Mouse (Mus musculus): ENCODE data around the gene Lgals1. TPM values are rescaled to one million over a fixed set of nuclear protein-coding genes. Genes with fewer than 3 reads are reported as not detected.

Gene Lgals1
- polyA plus RNA-seq, 1 experiment from 2014 or later: 193 TPM

Small RNA genes within 50 kb of the gene (microRNA-seq; reads per million reads assigned to microRNA genes)
- not detected for gene Mir6955

Other genes with a start within 250 kb of the Lgals1 start
- 4.6 and 5.0 TPM in 2 replicates for gene Elfn2, start 208.0 kb upstream of the Lgals1 start, polyA plus RNA-seq (2015; fragmentation: Nextera tagmentation; extraction: Ambion mirVana)
- 36.7 and 40.1 TPM in 2 replicates for gene Mfng, start 153.2 kb upstream of the Lgals1 start, polyA plus RNA-seq (2015; fragmentation: Nextera tagmentation; extraction: Ambion mirVana)
- 1.6 TPM in 2 replicates for gene Card10, start 123.7 kb upstream of the Lgals1 start, polyA plus RNA-seq (2015; fragmentation: Nextera tagmentation; extraction: Ambion mirVana)
- 9.5 and 11.0 TPM in 2 replicates for gene Cdc42ep1, start 84.1 kb upstream of the Lgals1 start, polyA plus RNA-seq (2015; fragmentation: Nextera tagmentation; extraction: Ambion mirVana)
- not detected in 2 replicates for gene Lgals2, start 71.2 kb upstream of the Lgals1 start, polyA plus RNA-seq (2015; fragmentation: Nextera tagmentation; extraction: Ambion mirVana)
- 49.9 and 50.6 TPM in 2 replicates for gene Gga1, start 49.5 kb upstream of the Lgals1 start, polyA plus RNA-seq (2015; fragmentation: Nextera tagmentation; extraction: Ambion mirVana)
- not detected in 2 replicates for gene Gm49510, start 27.1 kb upstream of the Lgals1 start, polyA plus RNA-seq (2015; fragmentation: Nextera tagmentation; extraction: Ambion mirVana)
- gene Sh3bp1, start 27.0 kb upstream of the Lgals1 start, polyA plus RNA-seq (2015; fragmentation: Nextera tagmentation; extraction: Ambion mirVana): 3.8 and 4.5 TPM in 2 replicates
- gene Pdxp, start 12.8 kb upstream of the Lgals1 start, polyA plus RNA-seq (2015; fragmentation: Nextera tagmentation; extraction: Ambion mirVana): 62.7 and 64.3 TPM in 2 replicates
- 57.4 and 62.3 TPM in 2 replicates for gene Nol12, start 8.2 kb downstream of the Lgals1 start, polyA plus RNA-seq (2015; fragmentation: Nextera tagmentation; extraction: Ambion mirVana)
- gene Triobp, start 21.0 kb downstream of the Lgals1 start, polyA plus RNA-seq (2015; fragmentation: Nextera tagmentation; extraction: Ambion mirVana): 31.6 and 36.6 TPM in 2 replicates
- gene H1f0, start 101.7 kb downstream of the Lgals1 start, polyA plus RNA-seq (2015; fragmentation: Nextera tagmentation; extraction: Ambion mirVana): 259 and 266 TPM in 2 replicates
- gene Galr3, start 115.2 kb downstream of the Lgals1 start, polyA plus RNA-seq (2015; fragmentation: Nextera tagmentation; extraction: Ambion mirVana): 0.17 TPM in 1 of 2 replicates, not detected in the other
- 50.4 and 51.5 TPM in 2 replicates for gene Ankrd54, start 136.2 kb downstream of the Lgals1 start, polyA plus RNA-seq (2015; fragmentation: Nextera tagmentation; extraction: Ambion mirVana)
- 179 and 185 TPM in 2 replicates for gene Eif3l, start 148.5 kb downstream of the Lgals1 start, polyA plus RNA-seq (2015; fragmentation: Nextera tagmentation; extraction: Ambion mirVana)
- gene Micall1, start 182.2 kb downstream of the Lgals1 start, polyA plus RNA-seq (2015; fragmentation: Nextera tagmentation; extraction: Ambion mirVana): 8.7 and 10.3 TPM in 2 replicates
- 263 and 295 TPM in 2 replicates for gene Polr2f, start 214.3 kb downstream of the Lgals1 start, polyA plus RNA-seq (2015; fragmentation: Nextera tagmentation; extraction: Ambion mirVana)
- gene 1700088E04Rik, start 214.5 kb downstream of the Lgals1 start, polyA plus RNA-seq (2015; fragmentation: Nextera tagmentation; extraction: Ambion mirVana): 15.3 and 22.1 TPM in 2 replicates
- 6.6 and 8.1 TPM in 2 replicates for gene Sox10, start 238.5 kb downstream of the Lgals1 start, polyA plus RNA-seq (2015; fragmentation: Nextera tagmentation; extraction: Ambion mirVana)

All from hindbrain, embryonic 13.5 days (tissue).